Mouse (Mus musculus): ENCODE data around the gene Tmem164. TPM values are rescaled to one million over a fixed set of nuclear protein-coding genes. Genes with fewer than 3 reads are reported as not detected.

The Tmem164 gene
- total RNA-seq, 2 experiments from 2014 or later, result 30.1 to 30.4 TPM

- intact Hi-C loops (cut with DNase I), result loop anchor here (5.0 kb wide), 3 partner anchors 43 to 292 kb away; partner anchors contain the start of gene Acsl4
- no peak for DNase-seq (ENCODE audit: low spot score in 2 of 2)
Measured at GRCm38 (mm10) chrX:142684674-142685073, 3.5 kb downstream of the Tmem164 start.

DNA sequence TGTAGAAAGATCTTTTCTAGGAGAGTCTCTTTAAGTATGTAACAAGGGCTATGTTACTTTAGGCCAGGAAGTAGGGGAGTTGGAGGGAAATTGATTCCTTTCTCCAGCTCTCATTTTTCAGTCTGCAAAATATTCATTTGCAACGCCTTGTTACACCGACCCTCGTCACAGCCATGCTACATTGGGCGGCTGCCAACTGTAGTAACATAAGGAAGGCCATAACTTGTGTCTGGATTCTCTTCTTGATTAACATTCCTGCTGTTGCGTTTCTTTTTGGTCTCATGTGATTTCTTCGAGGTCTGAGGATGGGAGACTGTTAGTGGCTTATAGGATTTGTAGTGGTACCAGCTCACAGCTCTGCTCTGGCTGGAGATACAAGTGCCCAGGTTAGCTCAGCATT, 4.5 kb downstream of the Tmem164 start:
- intact Hi-C loops (cut with DNase I), result no loop called here
- no peak for DNase-seq (ENCODE audit: low spot score in 2 of 2)

- intact Hi-C loops (cut with DNase I), result no loop called here
- no peak for DNase-seq (ENCODE audit: low spot score in 2 of 2)
Measured at GRCm38 (mm10) chrX:142688509-142688908, 7.3 kb downstream of the Tmem164 start.

GRCm38 (mm10) chrX:142693256-142693655, 12.1 kb downstream of the Tmem164 start:
- intact Hi-C loops (cut with DNase I), result no loop called here
- DNase-seq (ENCODE audit: low spot score in 2 of 2), result no peak

DNA sequence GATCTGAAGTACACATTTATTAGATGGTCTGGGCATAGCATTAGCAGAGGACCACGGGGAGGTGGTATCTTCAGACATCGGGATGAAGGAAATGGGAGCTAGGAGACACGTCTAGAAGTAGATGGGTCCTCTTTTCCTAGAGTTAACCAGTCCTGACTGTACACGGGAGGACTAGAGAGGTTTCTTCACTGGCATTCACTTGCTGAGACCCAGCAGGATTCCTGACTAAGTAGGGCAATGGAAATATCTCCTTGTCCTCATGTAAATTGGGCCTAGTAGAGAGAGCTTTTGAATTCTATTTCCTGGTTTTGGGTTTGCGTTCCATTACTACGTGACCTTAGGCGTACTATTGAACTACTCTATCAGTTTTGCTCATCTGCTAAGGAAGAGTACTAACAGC, 13.1 kb downstream of the Tmem164 start:
- intact Hi-C loops (cut with DNase I), result no loop called here
- DNase-seq (ENCODE audit: low spot score in 2 of 2), result no peak

DNA sequence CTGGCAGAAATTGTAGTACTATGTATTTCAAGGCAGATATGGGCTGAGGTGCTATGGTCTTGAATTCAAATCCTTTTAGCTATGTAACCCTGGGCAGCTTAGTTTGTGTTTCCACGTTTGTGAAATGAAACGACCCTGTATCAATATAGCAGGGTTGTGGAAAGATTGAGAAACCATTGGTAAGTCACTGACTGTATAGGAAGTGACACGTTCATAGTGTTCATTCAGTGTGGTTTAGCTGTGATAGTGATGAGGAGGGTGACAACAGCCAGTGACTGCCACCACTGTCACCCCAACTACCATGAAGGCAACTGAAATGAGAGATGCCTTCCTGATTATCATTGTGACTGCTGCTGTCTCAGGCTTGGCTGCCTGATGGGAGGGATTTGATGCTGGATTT, 13.7 kb downstream of the Tmem164 start:
- intact Hi-C loops (cut with DNase I), result no loop called here
- DNase-seq (ENCODE audit: low spot score in 2 of 2), result no peak

GRCm38 (mm10) chrX:142696789-142697188, 15.6 kb downstream of the Tmem164 start:
- intact Hi-C loops (cut with DNase I), result no loop called here
- DNase-seq (ENCODE audit: low spot score in 2 of 2), result no peak

- DNase-seq (ENCODE audit: low spot score in 2 of 2), result no peak
- intact Hi-C loops (cut with DNase I), result no loop called here
Measured at GRCm38 (mm10) chrX:142697545-142698204, 16.5 kb downstream of the Tmem164 start.

DNA sequence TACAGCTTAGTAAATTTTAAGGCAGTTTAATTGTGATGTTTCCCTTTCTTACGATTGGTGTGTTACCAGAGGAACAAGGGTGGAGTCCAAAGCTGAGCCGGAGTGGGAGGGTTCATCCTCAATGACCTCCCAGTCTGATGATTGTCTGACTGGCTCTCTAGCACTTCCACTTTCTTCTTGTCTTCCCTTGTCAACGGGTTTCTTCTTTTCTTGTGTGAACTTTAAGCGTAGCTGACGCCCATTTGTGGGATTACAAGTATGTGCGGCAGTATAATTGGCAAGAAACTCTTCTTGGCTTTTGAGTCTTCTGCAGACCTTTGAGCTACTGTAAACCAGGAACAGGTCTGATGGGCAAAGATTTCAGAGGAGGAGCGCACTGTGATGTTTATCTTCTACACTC, 17.0 kb downstream of the Tmem164 start:
- intact Hi-C loops (cut with DNase I), result no loop called here
- no peak for DNase-seq (ENCODE audit: low spot score in 2 of 2)

GRCm38 (mm10) chrX:142702094-142702493, 20.9 kb downstream of the Tmem164 start:
- DNase-seq (ENCODE audit: low spot score in 2 of 2), result no peak
- intact Hi-C loops (cut with DNase I), result no loop called here

DNA sequence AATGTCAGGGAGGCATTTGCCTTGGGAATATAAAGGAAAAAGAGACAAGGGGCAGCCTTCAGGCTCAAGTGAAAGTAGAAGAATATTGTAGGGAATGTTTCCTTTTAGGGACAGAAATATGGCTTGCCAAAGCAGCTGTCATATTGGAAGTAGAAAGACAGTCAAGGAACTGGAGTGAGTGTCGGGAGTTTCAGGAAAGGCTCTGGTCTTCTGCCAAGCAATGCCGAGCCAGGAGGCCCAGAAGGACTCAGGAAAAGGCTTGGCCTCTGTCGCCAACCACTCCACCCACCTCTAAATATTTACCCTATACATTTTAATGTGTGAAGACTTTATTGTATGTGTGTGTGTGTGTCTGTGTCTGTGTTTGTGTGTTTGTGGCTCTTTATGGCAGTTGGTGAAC, 21.4 kb downstream of the Tmem164 start:
- DNase-seq (ENCODE audit: low spot score in 2 of 2), result no peak
- intact Hi-C loops (cut with DNase I), result no loop called here

DNA sequence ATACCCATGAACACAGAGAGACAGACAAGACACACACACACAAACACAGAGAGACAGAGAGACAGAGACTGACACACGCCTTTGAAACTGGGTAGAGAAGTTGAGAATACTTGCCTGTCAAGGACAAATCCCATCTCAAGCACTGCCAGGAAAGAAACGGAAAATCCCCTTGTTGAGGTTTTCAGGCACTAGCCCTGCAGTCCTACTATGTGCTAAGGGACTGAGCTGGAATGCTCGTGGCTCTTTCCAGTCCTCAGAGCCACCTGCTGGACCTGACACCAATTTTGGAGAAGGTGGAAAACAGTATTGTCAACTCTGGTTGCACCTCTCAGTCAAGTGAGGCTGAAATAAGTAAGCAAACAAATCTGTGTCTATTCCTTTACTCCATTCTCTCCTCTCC, 22.7 kb downstream of the Tmem164 start:
- intact Hi-C loops (cut with DNase I), result no loop called here
- no peak for DNase-seq (ENCODE audit: low spot score in 2 of 2)

DNA sequence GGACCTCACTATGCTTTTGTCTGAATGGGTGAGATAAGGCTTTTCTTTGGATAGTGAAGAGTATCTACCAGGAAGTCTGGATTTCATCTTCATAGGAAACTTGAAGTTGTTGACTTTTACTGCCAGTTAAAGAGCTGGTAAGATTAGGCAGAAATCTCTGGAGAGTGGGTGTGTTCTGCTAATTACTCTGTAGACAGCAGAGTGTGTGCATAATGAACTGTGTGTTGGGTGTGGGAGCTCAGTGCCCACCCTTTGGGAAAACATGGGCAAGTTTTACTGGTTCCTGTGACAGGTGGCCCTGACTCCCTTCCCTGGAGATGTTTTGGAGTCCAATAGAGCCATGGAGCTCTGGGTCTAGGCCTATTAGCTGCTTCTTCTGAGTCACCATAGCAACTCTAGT, 27.1 kb downstream of the Tmem164 start:
- intact Hi-C loops (cut with DNase I), result no loop called here
- DNase-seq (ENCODE audit: low spot score in 2 of 2), result no peak

DNA sequence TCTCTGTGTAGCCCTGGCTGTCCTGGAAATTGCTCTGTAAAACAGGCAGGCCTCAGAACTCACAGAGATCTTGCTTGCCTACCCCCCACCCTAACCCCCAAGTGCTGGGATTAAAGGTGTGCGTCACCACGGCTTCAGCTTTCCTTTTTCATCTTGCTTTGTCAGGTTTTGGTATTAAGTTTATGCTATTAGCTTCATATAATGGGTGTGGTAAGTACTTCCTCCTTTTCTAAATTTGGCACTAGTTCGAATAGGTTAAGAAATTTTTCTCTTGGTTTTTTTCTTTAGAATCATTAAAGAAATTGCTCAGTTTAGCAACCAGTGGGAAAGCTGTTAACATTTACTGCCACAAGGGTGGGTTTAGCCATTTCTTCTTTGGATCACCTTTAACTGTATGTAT, 34.8 kb downstream of the Tmem164 start:
- intact Hi-C loops (cut with DNase I), result no loop called here
- DNase-seq (ENCODE audit: low spot score in 2 of 2), result no peak

DNA sequence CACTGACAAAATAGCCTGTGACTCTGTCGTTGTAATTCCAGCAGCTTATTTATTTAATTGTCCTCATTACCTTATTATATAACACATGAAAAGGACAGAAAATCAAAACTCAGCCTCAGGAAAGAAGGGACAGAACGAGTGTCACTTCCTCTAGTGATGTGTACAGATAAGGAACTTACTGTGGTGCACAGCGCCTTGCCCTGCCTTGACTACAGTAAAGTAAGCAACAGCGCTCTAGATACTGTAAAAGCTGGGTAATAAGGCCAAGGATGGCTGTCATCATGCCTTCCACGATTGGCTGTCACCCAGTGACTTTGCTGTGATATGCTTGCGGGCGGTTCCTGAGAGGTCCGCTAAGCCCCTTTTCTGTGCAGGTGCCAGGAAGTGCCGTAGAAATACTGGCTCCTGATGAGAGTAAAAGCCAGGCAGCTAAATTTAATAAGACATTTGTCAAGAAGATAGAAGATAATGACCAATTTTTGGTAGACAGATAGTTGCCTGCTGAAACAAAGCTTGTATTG, 36.8 kb downstream of the Tmem164 start:
- intact Hi-C loops (cut with DNase I), result no loop called here
- no peak for DNase-seq (ENCODE audit: low spot score in 2 of 2)

DNA sequence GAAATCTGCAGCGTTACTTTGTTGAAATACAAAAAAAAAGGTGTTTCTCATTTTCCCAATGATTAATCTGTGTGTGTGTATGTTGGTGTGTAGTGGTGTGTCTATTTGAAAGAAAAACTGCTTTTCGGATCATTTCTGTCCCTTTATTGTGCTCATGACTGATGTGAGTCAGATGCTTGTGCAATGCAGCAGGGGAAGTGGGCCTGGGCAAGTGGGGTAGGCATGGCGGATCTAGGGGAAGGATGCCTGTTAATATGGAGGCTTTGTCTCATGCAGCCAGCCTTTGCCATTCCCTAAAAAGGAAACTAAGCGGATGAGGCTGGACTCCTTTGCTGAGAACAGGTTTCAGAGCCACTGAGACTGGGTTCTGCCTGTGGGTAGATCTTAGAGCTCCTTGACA, 37.6 kb downstream of the Tmem164 start:
- DNase-seq (ENCODE audit: low spot score in 2 of 2), result no peak
- intact Hi-C loops (cut with DNase I), result no loop called here

DNA sequence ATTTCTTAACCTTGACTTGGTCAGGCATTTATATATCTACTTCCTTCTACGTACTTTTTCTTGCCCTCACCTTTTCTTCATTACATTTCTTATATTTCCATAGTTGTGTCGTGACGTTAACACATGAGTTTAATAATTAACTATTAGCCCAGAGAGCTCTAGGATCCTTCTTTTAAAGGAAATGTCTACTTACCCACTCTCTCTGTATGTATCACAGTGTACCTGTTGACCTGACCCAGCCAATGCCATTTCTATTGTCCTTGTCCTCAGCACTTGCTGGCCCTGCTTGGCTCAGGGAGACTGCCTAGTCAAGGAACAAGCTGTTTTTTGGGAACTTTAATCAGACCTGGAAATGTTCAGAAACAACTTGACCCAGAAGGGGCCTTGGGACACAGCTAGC, 40.7 kb downstream of the Tmem164 start:
- no peak for DNase-seq (ENCODE audit: low spot score in 2 of 2)
- intact Hi-C loops (cut with DNase I), result no loop called here

DNA sequence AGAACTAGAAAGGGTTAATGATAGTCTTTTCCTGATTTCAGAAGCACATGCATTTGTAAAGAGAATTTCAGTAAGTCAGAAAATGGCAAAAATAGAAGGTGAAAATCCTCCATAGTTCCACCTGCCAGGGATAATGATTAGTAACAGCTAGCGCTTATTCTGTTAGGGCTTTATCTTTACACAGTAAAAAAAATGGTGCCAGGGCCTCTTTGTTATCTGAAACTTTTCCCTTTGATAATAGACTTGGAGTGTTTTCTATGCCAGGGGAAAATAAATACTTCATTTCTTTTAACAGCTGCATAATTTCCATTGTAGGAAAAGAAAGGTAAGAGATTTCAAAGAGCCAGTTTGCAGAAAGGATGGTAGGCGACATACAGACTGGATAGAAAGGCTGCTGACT, 43.0 kb downstream of the Tmem164 start:
- DNase-seq (ENCODE audit: low spot score in 2 of 2), result no peak
- intact Hi-C loops (cut with DNase I), result no loop called here

DNA sequence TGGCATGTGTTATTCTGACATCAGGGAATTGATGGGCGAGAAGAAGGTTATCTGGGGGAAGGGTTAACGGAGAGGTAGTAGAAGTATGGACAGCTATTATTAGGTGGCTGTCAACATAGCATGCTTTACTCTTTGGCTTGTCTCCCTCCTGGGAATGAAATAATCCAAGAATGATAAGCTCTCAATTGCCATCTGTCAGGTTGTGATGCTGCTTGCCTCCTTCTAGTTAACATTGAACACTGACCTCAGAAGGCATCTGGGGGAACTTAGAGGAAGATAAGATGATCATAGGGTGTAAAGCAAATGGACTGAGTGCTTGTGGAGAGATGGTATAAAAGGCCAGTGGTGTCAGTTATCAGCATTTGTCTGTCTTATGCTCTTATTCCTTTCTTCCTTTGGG, 44.4 kb downstream of the Tmem164 start:
- intact Hi-C loops (cut with DNase I), result loop anchor here (5.0 kb wide), 1 partner anchor 43 kb away; the partner anchor contains the start of gene Tmem164
- no peak for DNase-seq (ENCODE audit: low spot score in 2 of 2)

- DNase-seq (ENCODE audit: low spot score in 2 of 2), result no peak
- intact Hi-C loops (cut with DNase I), result loop anchor here (5.0 kb wide), 1 partner anchor 44 kb away; the partner anchor contains the start of gene Tmem164
Measured at GRCm38 (mm10) chrX:142726311-142726710, 45.1 kb downstream of the Tmem164 start.

GRCm38 (mm10) chrX:142727847-142728246, 46.6 kb downstream of the Tmem164 start:
- no peak for DNase-seq (ENCODE audit: low spot score in 2 of 2)
- intact Hi-C loops (cut with DNase I), result loop anchor here (5.0 kb wide), 1 partner anchor 46 kb away; the partner anchor contains the start of gene Tmem164

DNA sequence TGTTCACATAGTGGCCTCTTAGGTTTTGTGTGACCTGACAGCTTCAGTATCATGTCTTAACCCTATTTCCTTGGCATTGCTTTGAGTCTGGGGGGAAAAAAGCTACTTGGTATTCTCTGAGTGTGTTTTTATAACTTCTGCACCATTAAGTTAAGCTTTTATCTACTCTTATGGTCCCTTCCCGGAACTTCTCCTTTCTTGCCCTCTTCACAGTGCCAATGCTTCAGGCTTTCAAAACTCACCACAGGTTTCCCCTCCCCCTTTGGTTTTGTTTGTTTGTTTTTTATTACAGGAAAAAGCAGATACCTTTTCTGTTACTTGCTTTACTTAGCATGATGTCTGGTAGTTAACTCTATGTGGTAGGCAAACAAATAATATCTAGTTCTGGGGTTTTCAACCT, 47.8 kb downstream of the Tmem164 start:
- DNase-seq (ENCODE audit: low spot score in 2 of 2), result no peak
- intact Hi-C loops (cut with DNase I), result loop anchor here (5.0 kb wide), 1 partner anchor 47 kb away; the partner anchor contains the start of gene Tmem164

All from left cerebral cortex, postnatal 25 days (tissue).